Mouse (Mus musculus): ENCODE data around the gene Ranbp9. TPM values are rescaled to one million over a fixed set of nuclear protein-coding genes. Genes with fewer than 3 reads are reported as not detected.

The Ranbp9 gene
- polyA plus RNA-seq, 1 experiment: 82.6 TPM

DNA sequence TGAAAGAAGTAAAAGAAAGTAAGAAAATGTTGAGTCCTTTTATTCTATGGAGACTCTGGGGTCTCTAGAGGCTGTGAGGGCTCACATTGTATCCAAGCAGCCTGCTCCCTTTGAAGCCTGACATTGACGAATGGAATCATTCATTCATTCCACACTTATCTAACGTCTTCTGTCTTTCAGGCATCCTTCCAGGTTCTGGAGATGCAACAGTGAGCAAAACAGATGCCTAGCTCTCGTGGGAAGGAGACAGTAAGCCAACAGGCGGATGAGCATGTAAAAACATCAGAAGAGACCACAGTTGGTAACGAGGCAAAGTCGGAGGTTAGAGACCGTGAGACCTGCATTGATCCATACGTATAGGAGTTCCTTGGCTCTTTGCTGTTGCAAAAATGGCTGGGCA, 36.3 kb upstream of the Ranbp9 start:
- H3K27ac ChIP-seq (ENCODE audit: insufficient read depth, low read depth, low read length): no peak overlapping the region
- no peak for TF ChIP-seq CTCF (IDR thresholded peaks at IDR 0.05; ENCODE audit: low read depth, low read length)
- no peak for TF ChIP-seq POLR2A (IDR thresholded peaks at IDR 0.05; ENCODE audit: borderline replicate concordance, low read depth, low read length)
- no peak overlapping the region for H3K4me3 ChIP-seq (ENCODE audit: insufficient read depth, low read length)
- H3K4me1 ChIP-seq (ENCODE audit: control insufficient read depth, insufficient read depth, low read length): peaks cover 23% of the 10 kb centered on the region

DNA sequence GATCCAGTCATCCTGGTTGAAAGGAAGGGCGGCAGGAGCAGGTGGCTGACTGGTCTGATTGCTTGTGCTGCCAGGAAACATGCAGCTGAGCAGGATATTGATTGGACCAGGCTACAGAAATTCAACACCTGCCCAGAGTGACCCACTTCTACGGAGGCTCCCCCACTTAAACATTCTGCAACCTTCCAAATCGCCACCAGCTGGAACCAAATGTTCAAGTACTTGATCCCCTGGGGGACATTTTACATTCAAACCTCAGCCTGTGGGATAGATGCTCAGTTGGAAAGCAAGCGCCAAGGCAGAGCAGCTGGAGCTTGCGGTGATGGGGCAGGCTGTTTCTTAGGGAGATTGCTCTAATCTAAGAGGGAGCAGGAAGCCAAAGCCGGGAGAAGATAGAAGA, 35.8 kb upstream of the Ranbp9 start:
- Histone ChIP-seq H3K27ac (ENCODE audit: insufficient read depth, low read depth, low read length) (no peak overlapping the region), H3K4me1 (ENCODE audit: control insufficient read depth, insufficient read depth, low read length) (peaks cover 20% of the 10 kb centered on the region), H3K4me3 (ENCODE audit: insufficient read depth, low read length) (no peak overlapping the region)
- TF ChIP-seq CTCF (IDR thresholded peaks at IDR 0.05; ENCODE audit: low read depth, low read length) (no peak), POLR2A (IDR thresholded peaks at IDR 0.05; ENCODE audit: borderline replicate concordance, low read depth, low read length) (no peak)

DNA sequence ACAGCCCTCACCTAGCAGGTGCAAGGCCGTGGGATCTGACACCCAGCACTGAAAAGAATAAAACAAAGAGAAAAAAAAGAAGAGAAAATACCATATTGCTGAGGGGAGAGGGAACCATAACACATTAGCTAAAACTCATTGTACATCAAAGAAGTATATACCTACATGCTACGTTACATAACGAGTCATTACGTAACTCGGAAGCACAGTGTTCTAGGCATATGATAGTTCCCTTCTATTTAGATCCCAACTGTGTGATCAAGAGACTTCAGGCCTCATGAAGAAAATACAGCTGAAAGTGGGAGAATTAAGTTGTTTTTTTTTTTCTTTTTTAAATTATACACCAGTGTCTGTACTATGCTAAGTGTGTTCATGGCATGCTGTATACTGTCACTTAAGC, 35.0 kb upstream of the Ranbp9 start:
- Histone ChIP-seq H3K27ac (ENCODE audit: insufficient read depth, low read depth, low read length) (no peak overlapping the region), H3K4me1 (ENCODE audit: control insufficient read depth, insufficient read depth, low read length) (peaks cover 22% of the 10 kb centered on the region), H3K4me3 (ENCODE audit: insufficient read depth, low read length) (no peak overlapping the region)
- TF ChIP-seq POLR2A (IDR thresholded peaks at IDR 0.05; ENCODE audit: borderline replicate concordance, low read depth, low read length) (no peak), CTCF (IDR thresholded peaks at IDR 0.05; ENCODE audit: low read depth, low read length) (no peak)

DNA sequence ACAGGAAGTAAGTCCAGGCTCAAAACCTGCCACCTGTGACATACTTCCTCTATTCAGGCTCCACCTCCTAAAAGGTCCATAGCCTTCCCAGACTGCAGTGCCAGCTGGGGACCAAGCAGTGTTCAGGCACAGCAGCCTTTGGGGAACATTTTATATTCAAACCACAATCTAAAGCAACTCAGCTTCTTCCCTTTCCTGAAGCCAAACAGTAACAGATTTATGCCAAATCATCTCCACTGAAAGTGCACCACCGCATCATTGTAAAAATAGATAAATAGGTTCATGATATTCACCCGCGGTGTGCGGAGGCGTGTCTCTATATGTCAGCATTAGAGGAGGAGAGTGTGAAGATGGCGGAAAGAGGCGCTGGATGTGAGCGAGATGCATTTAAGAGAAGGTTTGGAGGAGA, 33.9 kb upstream of the Ranbp9 start:
- peaks cover 22% of the 10 kb centered on the region for H3K4me1 ChIP-seq (ENCODE audit: control insufficient read depth, insufficient read depth, low read length)
- peak overlapping the region; percentile 38 for H3K27ac ChIP-seq (ENCODE audit: insufficient read depth, low read depth, low read length)
- H3K4me3 ChIP-seq (ENCODE audit: insufficient read depth, low read length): no peak overlapping the region
- TF ChIP-seq CTCF (IDR thresholded peaks at IDR 0.05; ENCODE audit: low read depth, low read length): no peak
- TF ChIP-seq POLR2A (IDR thresholded peaks at IDR 0.05; ENCODE audit: borderline replicate concordance, low read depth, low read length): no peak

DNA sequence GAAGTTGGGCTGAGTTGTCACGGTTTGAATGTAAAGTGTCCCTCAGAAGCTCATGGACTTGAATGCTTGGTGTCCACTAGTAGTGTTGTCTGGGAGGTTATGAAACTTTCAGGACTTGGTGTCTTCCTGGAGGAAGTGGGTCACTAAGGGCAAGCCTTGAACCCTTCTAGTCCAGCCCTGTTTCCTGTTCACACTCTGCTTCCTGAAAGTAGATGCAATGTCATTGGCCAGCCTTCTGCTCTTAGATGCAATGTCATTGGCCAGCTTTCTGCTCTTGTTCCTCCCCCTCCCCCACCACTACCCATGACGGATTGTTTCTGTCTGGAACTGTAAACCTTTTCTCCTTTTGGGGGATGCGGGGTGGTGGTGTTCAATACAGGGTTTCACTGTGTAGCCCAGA, 31.7 kb upstream of the Ranbp9 start:
- Histone ChIP-seq H3K27ac (ENCODE audit: insufficient read depth, low read depth, low read length) (no peak overlapping the region), H3K4me3 (ENCODE audit: insufficient read depth, low read length) (no peak overlapping the region), H3K4me1 (ENCODE audit: control insufficient read depth, insufficient read depth, low read length) (peaks cover 23% of the 10 kb centered on the region)
- TF ChIP-seq POLR2A (IDR thresholded peaks at IDR 0.05; ENCODE audit: borderline replicate concordance, low read depth, low read length) (no peak), CTCF (IDR thresholded peaks at IDR 0.05; ENCODE audit: low read depth, low read length) (no peak)

DNA sequence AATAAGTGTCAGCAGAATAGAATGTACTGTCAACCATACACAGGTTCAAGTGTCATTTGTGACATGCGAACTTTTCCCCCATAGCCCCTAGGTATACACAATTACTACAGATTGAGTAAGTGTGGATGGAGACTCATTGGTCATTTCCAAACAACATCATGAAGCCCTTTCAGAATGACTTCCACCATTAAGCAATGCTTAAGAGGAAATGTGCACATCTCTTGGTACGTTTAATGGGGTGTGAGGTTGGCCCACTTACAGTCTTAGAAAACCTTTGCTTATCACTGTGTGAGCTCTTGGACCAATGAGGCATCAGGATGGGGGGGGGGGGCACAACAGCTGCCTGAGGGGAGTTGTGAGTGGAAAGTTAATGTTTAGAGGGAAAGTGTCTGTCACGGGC, 24.7 kb upstream of the Ranbp9 start:
- TF ChIP-seq POLR2A (IDR thresholded peaks at IDR 0.05; ENCODE audit: borderline replicate concordance, low read depth, low read length): no peak
- no peak for TF ChIP-seq CTCF (IDR thresholded peaks at IDR 0.05; ENCODE audit: low read depth, low read length)
- Histone ChIP-seq H3K27ac (ENCODE audit: insufficient read depth, low read depth, low read length) (no peak overlapping the region), H3K4me3 (ENCODE audit: insufficient read depth, low read length) (no peak overlapping the region), H3K4me1 (ENCODE audit: control insufficient read depth, insufficient read depth, low read length) (peaks cover 6% of the 10 kb centered on the region; the same call in 1 of the 2 replicates)

DNA sequence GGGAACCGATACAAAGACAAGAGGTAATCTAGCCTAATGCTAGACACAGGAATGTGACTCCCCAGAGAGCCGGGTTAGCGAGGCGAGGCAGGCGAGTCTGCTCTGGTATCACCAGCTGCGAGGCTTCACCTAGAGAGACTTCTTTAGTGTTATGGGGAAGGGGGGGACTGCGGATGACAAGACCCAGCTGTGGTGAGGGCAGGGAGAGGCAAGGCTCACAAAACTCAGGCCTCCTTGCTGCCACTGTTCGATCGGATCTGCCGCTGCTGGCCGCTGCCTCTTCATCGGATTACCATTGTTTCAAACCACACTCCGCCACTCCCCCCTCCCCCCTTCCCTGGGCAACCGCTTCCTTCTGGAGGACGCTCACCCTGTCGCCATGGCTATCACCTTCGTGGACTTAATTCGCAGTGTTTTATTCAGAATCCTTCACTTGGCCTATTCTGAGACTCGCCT, 22.3 kb upstream of the Ranbp9 start:
- peaks cover 6% of the 10 kb centered on the region; the same call in 1 of the 2 replicates for H3K4me1 ChIP-seq (ENCODE audit: control insufficient read depth, insufficient read depth, low read length)
- no peak overlapping the region for H3K4me3 ChIP-seq (ENCODE audit: insufficient read depth, low read length)
- no peak overlapping the region for H3K27ac ChIP-seq (ENCODE audit: insufficient read depth, low read depth, low read length)
- no peak for TF ChIP-seq POLR2A (IDR thresholded peaks at IDR 0.05; ENCODE audit: borderline replicate concordance, low read depth, low read length)
- no peak for TF ChIP-seq CTCF (IDR thresholded peaks at IDR 0.05; ENCODE audit: low read depth, low read length)

DNA sequence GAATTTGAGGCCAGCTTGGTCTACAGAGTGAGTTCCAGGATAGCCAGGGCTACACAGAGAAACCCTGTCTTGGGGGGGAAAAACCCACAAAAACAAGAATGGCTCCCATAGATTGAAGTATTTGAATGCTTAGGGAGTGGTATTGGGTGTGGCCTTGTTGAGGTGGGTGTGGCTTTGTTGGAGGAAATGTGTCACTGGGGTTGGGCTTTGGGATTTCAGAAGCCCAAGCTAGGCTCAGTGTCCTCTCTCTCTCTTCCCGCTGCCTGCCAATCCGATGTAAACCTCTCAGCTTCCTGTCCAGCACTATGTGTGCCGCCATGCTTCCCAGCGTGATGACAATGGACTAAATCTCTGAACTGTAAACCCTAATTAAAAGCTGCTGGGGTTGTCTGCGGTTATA, 20.5 kb upstream of the Ranbp9 start:
- H3K4me3 ChIP-seq (ENCODE audit: insufficient read depth, low read length): no peak overlapping the region
- TF ChIP-seq CTCF (IDR thresholded peaks at IDR 0.05; ENCODE audit: low read depth, low read length): no peak
- no peak for TF ChIP-seq POLR2A (IDR thresholded peaks at IDR 0.05; ENCODE audit: borderline replicate concordance, low read depth, low read length)

DNA sequence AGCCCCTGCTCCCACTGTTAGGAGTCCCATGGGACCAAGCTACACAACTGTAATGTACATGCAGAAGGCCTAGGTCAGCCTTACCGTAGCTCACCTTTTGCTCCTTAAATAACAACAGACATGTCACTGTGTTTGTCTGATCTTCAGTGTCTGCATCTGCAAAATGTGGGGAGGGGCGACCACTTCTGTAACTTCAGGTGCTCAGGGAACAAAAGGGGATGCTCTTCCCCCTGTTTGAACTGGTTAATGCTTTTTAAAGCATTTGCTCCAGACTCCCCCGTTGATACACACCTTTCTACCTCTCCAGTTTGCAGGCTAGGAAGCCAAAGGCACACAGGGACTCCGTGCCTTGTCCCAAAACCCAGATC, 19.4 kb upstream of the Ranbp9 start:
- no peak overlapping the region for H3K27ac ChIP-seq (ENCODE audit: insufficient read depth, low read depth, low read length)
- TF ChIP-seq CTCF (IDR thresholded peaks at IDR 0.05; ENCODE audit: low read depth, low read length): no peak
- TF ChIP-seq POLR2A (IDR thresholded peaks at IDR 0.05; ENCODE audit: borderline replicate concordance, low read depth, low read length): no peak
- no peak overlapping the region for H3K4me3 ChIP-seq (ENCODE audit: insufficient read depth, low read length)

More for the DNA sequence above, 20.5 kb upstream of the Ranbp9 start:
- H3K27ac ChIP-seq (ENCODE audit: insufficient read depth, low read depth, low read length): no peak overlapping the region
- peaks cover 11% of the 10 kb centered on the region for H3K4me1 ChIP-seq (ENCODE audit: control insufficient read depth, insufficient read depth, low read length)

DNA sequence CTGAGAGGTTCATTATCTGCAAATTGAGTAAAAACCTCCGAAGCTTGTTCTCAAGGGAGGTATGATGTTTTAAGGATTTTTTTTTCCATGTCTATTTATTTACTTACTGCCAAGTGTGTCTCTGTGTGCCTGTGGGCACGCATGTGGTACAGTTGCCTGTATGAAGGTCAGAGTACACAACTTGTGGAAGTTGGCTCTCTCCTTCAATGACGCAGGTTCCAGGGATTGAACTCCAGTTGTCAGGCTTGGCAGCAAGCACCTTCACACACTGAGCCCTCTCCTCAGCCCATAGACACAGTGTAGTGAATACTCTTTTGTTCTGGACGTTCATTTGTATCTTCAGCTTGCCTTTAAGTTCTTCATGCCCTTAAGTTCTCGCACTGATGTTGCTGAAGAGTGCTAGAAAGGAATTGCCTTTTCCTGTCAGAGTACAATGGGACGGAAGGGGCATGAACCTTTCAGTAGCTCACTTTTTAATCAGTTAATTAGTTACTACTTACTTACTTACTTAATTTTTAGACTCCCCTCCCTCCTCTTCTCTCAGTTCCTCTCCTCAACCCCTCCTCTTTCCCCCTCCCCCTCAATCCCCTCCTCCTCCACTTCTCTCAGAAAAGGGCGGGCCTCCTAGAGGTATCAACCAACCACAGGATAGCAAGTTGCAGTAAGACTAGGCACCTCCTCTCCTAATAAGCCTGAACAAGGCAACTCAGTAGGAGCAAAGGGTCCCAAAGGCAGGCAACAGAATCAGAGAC, 18.8 kb upstream of the Ranbp9 start:
- no peak for TF ChIP-seq POLR2A (IDR thresholded peaks at IDR 0.05; ENCODE audit: borderline replicate concordance, low read depth, low read length)
- TF ChIP-seq CTCF (IDR thresholded peaks at IDR 0.05; ENCODE audit: low read depth, low read length): no peak
- Histone ChIP-seq H3K4me3 (ENCODE audit: insufficient read depth, low read length) (no peak overlapping the region), H3K4me1 (ENCODE audit: control insufficient read depth, insufficient read depth, low read length) (peaks cover 14% of the 10 kb centered on the region), H3K27ac (ENCODE audit: insufficient read depth, low read depth, low read length) (no peak overlapping the region)

More for the DNA sequence above, 19.4 kb upstream of the Ranbp9 start:
- H3K4me1 ChIP-seq (ENCODE audit: control insufficient read depth, insufficient read depth, low read length): peaks cover 14% of the 10 kb centered on the region
